Mouse (Mus musculus) kidney, adult 11 months (tissue): ENCODE measurements around the gene Mccc1.

Experiments used
- DNase-seq: peaks from one replicate; pipeline ENCODE4 v3.0.0; 2022

Mccc1 gene

GRCm38 (mm10) chr3:35963921-35964320 lies 36.6 kb downstream of the Mccc1 start:
- no peak for DNase-seq

GRCm38 (mm10) chr3:35963401-35963800 lies 37.1 kb downstream of the Mccc1 start:
- DNase-seq = no peak

- DNase-seq = no peak
Measured at GRCm38 (mm10) chr3:35962967-35963366, 37.5 kb downstream of the Mccc1 start.

- no peak for DNase-seq
Measured at GRCm38 (mm10) chr3:35957230-35957629, 43.2 kb downstream of the Mccc1 start.

GRCm38 (mm10) chr3:35954901-35955575 lies 45.4 kb downstream of the Mccc1 start:
- DNase-seq = no peak

- DNase-seq = no peak
Measured at GRCm38 (mm10) chr3:35953816-35954215, 46.7 kb downstream of the Mccc1 start.

- DNase-seq = no peak
Measured at GRCm38 (mm10) chr3:35953184-35953583, 47.3 kb downstream of the Mccc1 start.

- no peak for DNase-seq
Measured at GRCm38 (mm10) chr3:35948197-35948596, 52.3 kb downstream of the Mccc1 start.

- no peak for DNase-seq
Measured at GRCm38 (mm10) chr3:35940520-35941135, 59.9 kb downstream of the Mccc1 start.

- no peak for DNase-seq
Measured at GRCm38 (mm10) chr3:35940047-35940446, 60.4 kb downstream of the Mccc1 start.

GRCm38 (mm10) chr3:35937345-35937744 lies 63.1 kb downstream of the Mccc1 start, which contains the start of gene Dcun1d1:
Gene Dcun1d1, minus strand, starts transcription at chr3:35937445.
- no peak for DNase-seq

GRCm38 (mm10) chr3:35933405-35933777 lies 67.1 kb downstream of the Mccc1 start:
- no peak for DNase-seq

GRCm38 (mm10) chr3:35932735-35933404 lies 67.6 kb downstream of the Mccc1 start:
- peak; percentile 80 for DNase-seq

- DNase-seq = peak; percentile 41
Measured at GRCm38 (mm10) chr3:35931896-35932727, 68.4 kb downstream of the Mccc1 start.

GRCm38 (mm10) chr3:35931359-35931758 lies 69.1 kb downstream of the Mccc1 start:
- DNase-seq = peak; percentile 29

GRCm38 (mm10) chr3:35929831-35930230 lies 70.6 kb downstream of the Mccc1 start:
- DNase-seq = no peak

- DNase-seq = no peak
Measured at GRCm38 (mm10) chr3:35929406-35929805, 71.1 kb downstream of the Mccc1 start.

GRCm38 (mm10) chr3:35925852-35926251 lies 74.6 kb downstream of the Mccc1 start:
- DNase-seq = no peak

GRCm38 (mm10) chr3:35924007-35924406 lies 76.5 kb downstream of the Mccc1 start:
- DNase-seq = no peak

- DNase-seq = no peak
Measured at GRCm38 (mm10) chr3:35923495-35923894, 77.0 kb downstream of the Mccc1 start.

- DNase-seq = no peak
Measured at GRCm38 (mm10) chr3:35922522-35922921, 78.0 kb downstream of the Mccc1 start.

GRCm38 (mm10) chr3:35918229-35918628 lies 82.2 kb downstream of the Mccc1 start:
- DNase-seq = no peak
